Mouse (Mus musculus): ENCODE measurements around the gene Maml3. TPM values are rescaled to one million over a fixed set of nuclear protein-coding genes. Genes with fewer than 3 reads are reported as not detected.

Gene Maml3
- polyA plus RNA-seq, 1 experiment, result 12.7 TPM

DNA sequence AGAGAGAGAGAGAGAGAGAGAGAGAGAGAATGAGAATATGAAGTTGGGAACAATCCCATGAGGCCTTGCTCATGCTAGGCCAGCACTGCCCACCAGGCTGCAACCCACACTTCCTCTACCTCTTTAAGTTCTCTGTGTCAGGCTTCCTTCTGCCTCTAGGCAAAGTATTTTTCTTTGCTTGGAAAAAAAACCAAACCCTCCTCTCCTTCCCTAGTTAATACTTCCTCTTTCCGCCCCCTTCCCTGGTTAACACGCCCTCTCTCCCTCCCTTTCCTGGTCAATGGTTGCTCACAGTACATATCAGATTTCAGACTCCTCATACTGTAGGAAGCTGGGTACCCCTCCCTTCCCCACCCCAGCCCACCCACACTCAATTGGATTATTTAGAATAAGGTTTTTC is 245.7 kb downstream of the Maml3 start:
- no peak for DNase-seq (ENCODE audit: low read depth)
- TF ChIP-seq CTCF (IDR thresholded peaks at IDR 0.05; ENCODE audit: borderline replicate concordance, extremely low read depth, insufficient read depth, insufficient read length) (no peak), POLR2A (IDR thresholded peaks at IDR 0.05; ENCODE audit: borderline replicate concordance, extremely low read depth, insufficient read depth, insufficient read length, poor library complexity, severe bottlenecking) (no peak)

DNA sequence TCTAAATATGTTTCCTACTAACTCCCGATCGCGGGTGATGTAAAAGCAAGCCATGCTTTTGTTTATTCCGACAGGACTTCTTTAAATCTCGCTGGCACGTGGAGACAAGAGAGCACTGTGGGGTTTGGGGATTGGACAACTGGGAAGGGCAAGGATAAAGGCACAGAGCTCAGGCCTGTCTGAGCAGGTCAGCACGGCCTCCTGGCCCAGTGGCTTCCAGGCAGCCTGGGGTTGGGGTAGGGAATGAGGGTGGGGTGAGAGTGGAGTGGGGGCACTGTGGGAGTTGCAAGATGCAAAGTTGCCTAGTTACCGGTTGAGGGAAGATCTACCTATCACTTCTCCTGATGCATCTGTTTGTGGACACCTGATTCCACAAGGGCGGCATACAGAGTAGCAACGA is 250.7 kb downstream of the Maml3 start:
- no peak for TF ChIP-seq POLR2A (IDR thresholded peaks at IDR 0.05; ENCODE audit: borderline replicate concordance, extremely low read depth, insufficient read depth, insufficient read length, poor library complexity, severe bottlenecking)
- TF ChIP-seq CTCF (IDR thresholded peaks at IDR 0.05; ENCODE audit: borderline replicate concordance, extremely low read depth, insufficient read depth, insufficient read length), result no peak
- DNase-seq (ENCODE audit: low read depth), result no peak

DNA sequence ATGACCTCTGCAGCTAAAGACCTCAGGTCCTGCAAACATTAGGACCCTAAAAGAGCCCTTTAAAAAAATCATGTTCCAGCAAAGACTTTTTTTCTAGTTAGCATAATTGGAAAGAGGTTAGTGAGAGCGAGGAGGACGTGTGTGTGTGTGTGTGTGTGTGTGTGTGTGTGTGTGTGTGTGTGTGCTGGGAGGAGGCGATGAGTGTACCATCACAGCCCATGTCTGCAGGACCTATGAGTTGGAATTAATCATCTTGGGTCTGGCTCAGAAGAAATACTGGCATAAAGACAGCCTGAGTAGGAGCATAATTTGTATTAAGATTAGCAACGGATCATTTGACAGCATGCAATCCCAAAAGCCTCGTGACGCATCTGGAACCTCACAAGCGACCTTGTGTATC is 251.3 kb downstream of the Maml3 start:
- DNase-seq (ENCODE audit: low read depth), result no peak
- TF ChIP-seq CTCF (IDR thresholded peaks at IDR 0.05; ENCODE audit: borderline replicate concordance, extremely low read depth, insufficient read depth, insufficient read length), result no peak
- no peak for TF ChIP-seq POLR2A (IDR thresholded peaks at IDR 0.05; ENCODE audit: borderline replicate concordance, extremely low read depth, insufficient read depth, insufficient read length, poor library complexity, severe bottlenecking)

DNA sequence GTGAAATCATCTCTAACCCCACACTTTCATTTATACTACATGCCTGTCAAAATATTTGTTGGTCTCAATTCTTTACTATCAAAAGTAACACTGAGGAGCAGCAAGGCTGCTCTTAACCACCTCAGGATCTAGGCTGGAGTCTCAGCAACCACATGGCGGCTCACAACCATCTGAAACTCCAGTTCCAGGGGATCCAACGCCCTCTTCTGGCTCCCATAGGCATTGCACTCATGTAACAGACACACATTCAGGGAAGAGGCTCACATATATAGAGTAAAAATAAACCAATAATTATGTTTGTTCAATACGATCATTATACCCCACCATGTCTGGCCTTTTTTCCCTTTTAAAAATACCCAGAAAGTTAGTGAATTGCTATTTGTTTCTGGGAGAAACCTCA is 252.2 kb downstream of the Maml3 start:
- no peak for DNase-seq (ENCODE audit: low read depth)
- peak; percentile 18; the same call in 1 of the 2 replicates for TF ChIP-seq CTCF (IDR thresholded peaks at IDR 0.05; ENCODE audit: borderline replicate concordance, extremely low read depth, insufficient read depth, insufficient read length)
- no peak for TF ChIP-seq POLR2A (IDR thresholded peaks at IDR 0.05; ENCODE audit: borderline replicate concordance, extremely low read depth, insufficient read depth, insufficient read length, poor library complexity, severe bottlenecking)

DNA sequence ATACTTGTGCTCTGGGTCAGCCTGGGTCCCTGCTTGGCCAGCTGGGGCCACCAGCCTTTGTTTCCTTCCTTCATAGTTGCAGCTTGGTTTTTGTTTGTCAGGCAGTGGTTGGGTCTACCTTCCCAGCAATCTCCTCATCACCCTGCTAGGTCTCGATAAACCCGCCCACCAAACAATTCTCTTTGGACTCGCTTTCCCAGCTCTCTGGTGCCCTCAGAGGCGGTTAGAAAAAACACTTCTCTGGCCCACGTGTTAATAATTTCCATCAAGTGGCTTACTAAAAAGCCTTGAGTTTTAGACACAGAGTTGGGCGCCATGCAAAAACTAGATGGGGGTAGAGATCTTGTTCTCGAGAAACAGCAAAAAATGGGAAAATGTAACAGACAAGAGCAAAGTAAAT is 253.3 kb downstream of the Maml3 start:
- TF ChIP-seq POLR2A (IDR thresholded peaks at IDR 0.05; ENCODE audit: borderline replicate concordance, extremely low read depth, insufficient read depth, insufficient read length, poor library complexity, severe bottlenecking) (no peak), CTCF (IDR thresholded peaks at IDR 0.05; ENCODE audit: borderline replicate concordance, extremely low read depth, insufficient read depth, insufficient read length) (no peak)
- peak; percentile 50 for DNase-seq (ENCODE audit: low read depth)

DNA sequence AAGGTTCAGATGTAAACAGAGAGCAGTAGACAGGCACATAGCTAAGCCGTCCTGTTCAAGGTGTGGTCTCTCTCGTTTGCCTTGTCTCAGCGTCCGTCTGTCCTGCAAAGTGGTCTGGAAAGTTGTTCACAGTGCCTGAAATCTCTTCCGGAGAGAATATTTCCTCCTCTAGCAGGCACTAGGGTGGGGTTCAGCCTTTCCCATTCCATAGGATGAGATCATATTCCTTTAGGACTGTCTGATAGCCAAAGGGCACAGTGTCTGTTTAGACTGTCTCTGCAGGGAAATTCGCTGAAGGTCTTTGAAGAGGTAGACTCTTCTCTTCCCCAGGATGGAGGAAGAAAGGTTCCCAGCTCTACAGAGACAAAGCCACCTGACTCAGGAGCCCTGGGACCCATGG is 255.4 kb downstream of the Maml3 start:
- TF ChIP-seq CTCF (IDR thresholded peaks at IDR 0.05; ENCODE audit: borderline replicate concordance, extremely low read depth, insufficient read depth, insufficient read length) (no peak), POLR2A (IDR thresholded peaks at IDR 0.05; ENCODE audit: borderline replicate concordance, extremely low read depth, insufficient read depth, insufficient read length, poor library complexity, severe bottlenecking) (no peak)
- no peak for DNase-seq (ENCODE audit: low read depth)

DNA sequence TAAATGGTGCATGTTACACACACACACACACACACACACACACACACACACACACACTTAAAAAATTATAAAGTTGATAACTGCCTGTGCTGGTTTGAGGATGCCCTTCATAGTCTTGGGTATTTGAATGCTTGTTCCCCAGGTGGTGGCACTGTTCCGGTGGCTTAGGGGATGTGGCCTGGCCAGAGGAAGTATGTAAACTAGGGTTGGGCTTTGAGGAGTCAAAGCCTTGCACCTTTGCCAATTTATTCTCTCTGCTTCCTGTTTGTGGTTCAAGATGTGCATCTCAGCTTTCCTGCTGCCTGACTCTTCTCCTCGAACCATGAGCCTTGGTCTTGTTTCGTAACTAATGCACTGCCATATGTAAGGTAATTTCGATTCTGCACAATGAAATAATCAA is 257.6 kb downstream of the Maml3 start:
- TF ChIP-seq POLR2A (IDR thresholded peaks at IDR 0.05; ENCODE audit: borderline replicate concordance, extremely low read depth, insufficient read depth, insufficient read length, poor library complexity, severe bottlenecking), result no peak
- TF ChIP-seq CTCF (IDR thresholded peaks at IDR 0.05; ENCODE audit: borderline replicate concordance, extremely low read depth, insufficient read depth, insufficient read length), result no peak
- DNase-seq (ENCODE audit: low read depth), result no peak

DNA sequence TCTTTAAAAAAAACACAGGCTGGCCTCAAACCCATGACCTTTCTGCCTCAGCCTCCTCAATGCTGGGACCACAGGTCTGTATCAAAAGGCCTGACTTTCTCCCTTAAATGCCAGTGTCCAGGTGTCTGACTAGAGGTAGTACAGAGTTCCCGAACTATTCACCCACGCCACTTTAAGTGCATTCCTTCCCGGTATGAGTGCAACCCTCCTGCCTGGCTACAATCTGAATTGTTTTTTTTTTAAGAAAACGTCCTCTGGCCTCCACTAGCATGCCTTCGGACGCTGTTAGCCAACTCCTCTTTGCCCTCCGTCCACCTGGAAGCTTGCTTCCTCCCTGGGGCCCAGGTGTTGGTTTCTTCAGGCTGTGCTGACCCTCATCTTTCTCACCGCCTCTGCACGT is 260.6 kb downstream of the Maml3 start:
- no peak for DNase-seq (ENCODE audit: low read depth)
- no peak for TF ChIP-seq CTCF (IDR thresholded peaks at IDR 0.05; ENCODE audit: borderline replicate concordance, extremely low read depth, insufficient read depth, insufficient read length)
- no peak for TF ChIP-seq POLR2A (IDR thresholded peaks at IDR 0.05; ENCODE audit: borderline replicate concordance, extremely low read depth, insufficient read depth, insufficient read length, poor library complexity, severe bottlenecking)

DNA sequence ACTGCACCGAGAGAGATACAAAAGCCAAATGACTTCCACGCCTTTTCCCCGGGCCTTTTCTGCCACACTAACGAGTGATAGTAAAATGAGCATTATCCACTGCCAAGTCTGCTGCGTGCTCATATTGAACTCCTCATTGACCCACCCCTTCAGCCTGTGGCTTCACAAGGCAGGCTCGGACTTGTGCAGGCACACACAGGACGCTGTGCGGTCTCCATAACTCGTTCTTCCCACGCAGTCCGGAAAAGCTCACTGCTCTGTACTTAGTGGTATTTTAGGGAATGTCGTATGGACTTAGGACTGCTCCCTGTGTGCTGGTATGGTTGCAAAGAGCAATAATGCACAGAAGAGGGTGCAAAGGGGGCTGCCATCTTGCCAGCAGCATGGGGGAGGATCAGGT is 262.7 kb downstream of the Maml3 start:
- TF ChIP-seq POLR2A (IDR thresholded peaks at IDR 0.05; ENCODE audit: borderline replicate concordance, extremely low read depth, insufficient read depth, insufficient read length, poor library complexity, severe bottlenecking), result no peak
- TF ChIP-seq CTCF (IDR thresholded peaks at IDR 0.05; ENCODE audit: borderline replicate concordance, extremely low read depth, insufficient read depth, insufficient read length), result no peak
- DNase-seq (ENCODE audit: low read depth), result no peak

DNA sequence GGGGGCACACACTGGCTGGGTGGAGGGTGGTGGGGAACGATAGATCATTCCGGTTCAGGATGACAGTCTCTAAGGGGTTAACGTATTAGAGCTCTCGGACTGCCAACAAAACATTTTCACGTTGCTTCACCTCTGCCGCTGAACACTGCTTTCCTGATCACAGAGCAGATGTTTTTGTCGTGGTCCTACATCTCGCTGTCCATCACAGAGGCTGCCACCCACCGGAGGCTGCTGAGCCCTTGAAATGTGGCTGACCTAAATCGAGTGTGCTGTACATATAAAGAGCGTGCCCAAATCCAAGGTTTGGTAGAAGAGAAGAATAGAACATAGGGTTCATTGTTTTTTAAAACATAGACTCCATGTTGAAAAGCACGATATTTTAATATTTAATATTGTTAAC is 263.3 kb downstream of the Maml3 start:
- no peak for TF ChIP-seq CTCF (IDR thresholded peaks at IDR 0.05; ENCODE audit: borderline replicate concordance, extremely low read depth, insufficient read depth, insufficient read length)
- TF ChIP-seq POLR2A (IDR thresholded peaks at IDR 0.05; ENCODE audit: borderline replicate concordance, extremely low read depth, insufficient read depth, insufficient read length, poor library complexity, severe bottlenecking), result no peak
- peak; percentile 48 for DNase-seq (ENCODE audit: low read depth)

DNA sequence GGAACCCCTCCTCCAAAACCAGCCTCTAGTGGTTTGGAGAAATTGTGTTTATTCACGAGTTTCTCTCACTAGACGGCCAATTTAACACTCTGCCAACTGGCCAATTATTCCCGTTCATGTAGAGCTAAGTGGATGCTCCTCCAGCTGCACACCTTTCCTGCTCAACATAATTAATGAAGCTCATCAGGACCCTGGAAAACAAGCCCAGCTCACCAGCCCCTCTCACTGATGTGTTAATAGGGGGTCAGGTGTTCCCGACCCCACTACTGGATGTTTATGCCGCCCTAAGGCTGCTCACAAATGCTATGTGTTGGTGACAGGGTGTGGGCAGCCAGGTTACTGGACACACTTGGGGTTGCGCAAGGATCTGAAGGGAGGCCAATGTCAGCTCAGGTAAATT is 263.7 kb downstream of the Maml3 start:
- DNase-seq (ENCODE audit: low read depth), result peak; percentile 77
- TF ChIP-seq POLR2A (IDR thresholded peaks at IDR 0.05; ENCODE audit: borderline replicate concordance, extremely low read depth, insufficient read depth, insufficient read length, poor library complexity, severe bottlenecking), result no peak
- TF ChIP-seq CTCF (IDR thresholded peaks at IDR 0.05; ENCODE audit: borderline replicate concordance, extremely low read depth, insufficient read depth, insufficient read length), result no peak

DNA sequence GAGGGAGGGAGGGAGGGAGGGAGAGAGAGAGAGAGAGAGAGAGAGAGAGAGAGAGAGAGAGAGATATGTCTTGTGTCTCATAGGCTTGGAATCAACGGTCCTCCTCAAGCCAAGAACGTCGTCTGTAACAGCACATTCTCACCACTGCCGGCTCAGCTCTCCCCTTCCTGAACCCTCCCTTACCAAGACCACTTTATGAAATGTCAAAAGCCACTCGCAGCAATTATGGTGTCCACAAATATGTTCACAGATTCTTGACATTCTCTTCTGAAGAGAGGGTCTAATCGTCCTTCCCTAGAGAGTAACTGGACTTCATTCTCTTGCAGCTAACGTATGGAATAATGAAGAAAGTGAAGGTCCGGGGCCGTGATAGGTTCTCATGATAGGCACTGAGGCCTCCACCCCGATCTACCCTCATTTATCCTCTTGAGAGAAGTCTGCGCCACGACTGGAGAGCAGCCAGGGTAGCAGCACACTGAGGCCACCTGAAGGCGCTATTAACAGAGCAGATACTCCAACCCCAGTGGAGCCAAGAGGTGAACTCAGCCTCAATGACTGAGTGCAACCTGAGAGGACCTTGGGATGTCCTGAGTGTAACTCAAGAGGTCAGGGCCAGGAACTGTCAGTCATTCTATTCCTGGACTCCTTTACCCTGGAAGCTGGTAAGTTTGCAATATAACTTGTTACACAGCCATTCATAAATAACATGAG is 264.6 kb downstream of the Maml3 start:
- TF ChIP-seq CTCF (IDR thresholded peaks at IDR 0.05; ENCODE audit: borderline replicate concordance, extremely low read depth, insufficient read depth, insufficient read length), result no peak
- no peak for TF ChIP-seq POLR2A (IDR thresholded peaks at IDR 0.05; ENCODE audit: borderline replicate concordance, extremely low read depth, insufficient read depth, insufficient read length, poor library complexity, severe bottlenecking)
- no peak for DNase-seq (ENCODE audit: low read depth)

Data from brain, embryonic 14.5 days (tissue).